Mouse (Mus musculus) gastrocnemius, postnatal 10 days (tissue): ENCODE data around the gene Chchd4. TPM values are rescaled to one million over a fixed set of nuclear protein-coding genes. Genes with fewer than 3 reads are reported as not detected.

ENCODE experiments used
- DNase-seq: peaks from one replicate; pipeline ENCODE4 v3.0.0; 2021; ENCODE audit warnings: mixed read lengths
- long read RNA-seq, 2 experiments: library from polyadenylated mRNA; stranded (forward); transcript quantifications; one replicate each; pipeline ENCODE4 v2.0.0; 2021
- total RNA-seq, 2 experiments: library from RNA; stranded (reverse); gene quantifications; 2 replicates each; pipeline ENCODE4 v1.2.3; 2021

Gene Chchd4
- total RNA-seq = 10 to 100 TPM in 1 of 2 experiments, 1 to 10 TPM in 1; 9.9 to 10.0 TPM
- long read RNA-seq, experiment 1, transcript Chchd4-201 (3 exons, 3,472 nt) = major isoform, 37 of 52 reads
- long read RNA-seq, experiment 1, partial matches to known transcripts = 0 of 52 reads
- long read RNA-seq, experiment 1, other reads (novel, unspliced or antisense) = 14 of 52 reads
- long read RNA-seq, experiment 2, transcript Chchd4-201 (3 exons, 3,472 nt) = major isoform, 41 of 57 reads
- long read RNA-seq, experiment 2, partial matches to known transcripts = 0 of 57 reads
- long read RNA-seq, experiment 2, other reads (novel, unspliced or antisense) = 16 of 57 reads

- peak; percentile 95 for DNase-seq
Measured at GRCm38 (mm10) chr6:91472868-91473804, at the start of gene Chchd4, which contains the start of gene Tmem43. Gene Chchd4, minus strand, starts transcription at chr6:91473546. Gene Tmem43, plus strand, starts transcription at chr6:91473703.

GRCm38 (mm10) chr6:91522816-91523215 lies 49.5 kb upstream of the Chchd4 start:
- no peak for DNase-seq

- no peak for DNase-seq
Measured at GRCm38 (mm10) chr6:91518454-91519020, 45.2 kb upstream of the Chchd4 start.

GRCm38 (mm10) chr6:91515545-91516449 lies 42.5 kb upstream of the Chchd4 start, which contains the start of the genes Xpc and Lsm3:
Gene Xpc, minus strand, starts transcription at chr6:91515888.
Gene Lsm3, plus strand, starts transcription at chr6:91515928.
- peak; percentile 98 for DNase-seq

- DNase-seq = no peak
Measured at GRCm38 (mm10) chr6:91514737-91515362, 41.5 kb upstream of the Chchd4 start.

- DNase-seq = no peak
Measured at GRCm38 (mm10) chr6:91514135-91514534, 40.8 kb upstream of the Chchd4 start.

- no peak for DNase-seq
Measured at GRCm38 (mm10) chr6:91510211-91510610, 36.9 kb upstream of the Chchd4 start.

- peak; percentile 88 for DNase-seq
Measured at GRCm38 (mm10) chr6:91509326-91509725, 36.0 kb upstream of the Chchd4 start.

GRCm38 (mm10) chr6:91508041-91508440 lies 34.7 kb upstream of the Chchd4 start:
- no peak for DNase-seq

- DNase-seq = no peak
Measured at GRCm38 (mm10) chr6:91506036-91506435, 32.7 kb upstream of the Chchd4 start.

- no peak for DNase-seq
Measured at GRCm38 (mm10) chr6:91503302-91503701, 30.0 kb upstream of the Chchd4 start.

GRCm38 (mm10) chr6:91494526-91494925 lies 21.2 kb upstream of the Chchd4 start:
- DNase-seq = no peak

GRCm38 (mm10) chr6:91493053-91493452 lies 19.7 kb upstream of the Chchd4 start:
- no peak for DNase-seq

GRCm38 (mm10) chr6:91491004-91491403 lies 17.7 kb upstream of the Chchd4 start:
- DNase-seq = no peak

- DNase-seq = no peak
Measured at GRCm38 (mm10) chr6:91489872-91490271, 16.5 kb upstream of the Chchd4 start.

- DNase-seq = no peak
Measured at GRCm38 (mm10) chr6:91488496-91489212, 15.3 kb upstream of the Chchd4 start.

- no peak for DNase-seq
Measured at GRCm38 (mm10) chr6:91486736-91487453, 13.5 kb upstream of the Chchd4 start.

- DNase-seq = no peak
Measured at GRCm38 (mm10) chr6:91483371-91483770, 10.0 kb upstream of the Chchd4 start.

GRCm38 (mm10) chr6:91476541-91476940 lies 3.2 kb upstream of the Chchd4 start:
- DNase-seq = no peak
